Mouse (Mus musculus) regulatory T cell (primary cell): ENCODE measurements at regions not wholly inside any gene's neighbourhood (a gene's known extent, or its start where the extent isn't known, plus 50 kb on each side); places are given as distances from the start of the nearest gene placed in this dataset.

Experiments
- in situ Hi-C: fragments of 300-600 bp; cut with MboI, MseI; formaldehyde crosslinking; loops from one replicate; pipeline ENCODE4 v1.15.1; 2025; ENCODE audit warnings: high pct_unique_total_duplicates

DNA sequence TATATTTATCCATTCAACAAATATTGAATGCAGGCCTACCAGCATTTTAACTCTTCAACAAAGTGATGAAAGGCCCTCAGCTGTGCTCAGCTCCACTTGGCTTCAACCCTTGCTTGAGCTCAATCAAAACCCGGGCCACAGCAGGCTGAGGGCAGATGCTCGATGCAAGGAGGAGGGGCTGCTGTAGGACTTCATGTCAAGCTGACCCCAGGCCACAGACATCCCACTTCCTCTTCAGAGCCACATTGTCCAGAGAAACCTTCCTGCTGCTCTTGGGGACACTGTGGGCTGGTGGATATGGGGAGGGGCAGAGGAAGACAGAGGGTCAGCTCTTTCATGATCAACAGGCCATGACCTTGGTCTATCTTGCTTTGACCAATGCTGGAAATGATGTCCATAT is 299.7 kb downstream of the Bcl11a start:
- in situ Hi-C loops = no loop called here

DNA sequence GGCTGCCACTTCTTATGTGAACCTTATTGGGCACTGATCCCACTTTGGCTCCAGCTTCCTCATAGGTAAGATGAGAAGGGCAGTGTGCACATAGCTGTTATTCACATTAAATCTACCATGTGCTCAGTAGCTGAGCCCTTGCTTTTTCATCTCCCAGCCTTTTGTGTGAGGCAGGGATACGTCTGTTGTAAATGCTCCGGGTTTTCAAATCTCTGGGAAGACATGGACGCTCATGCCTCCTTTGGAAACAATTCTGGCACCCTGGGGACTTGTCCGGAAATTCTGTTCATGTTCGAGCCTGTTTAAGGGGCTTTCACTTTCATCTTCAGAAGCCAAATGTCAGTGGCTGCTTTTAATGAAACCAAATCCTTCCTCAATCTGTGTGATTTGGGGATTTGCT is 312.7 kb downstream of the Bcl11a start:
- in situ Hi-C loops = no loop called here

GRCm38 (mm10) chr11:24391385-24391784 is 313.5 kb downstream of the Bcl11a start:
- in situ Hi-C loops = no loop called here

- in situ Hi-C loops = no loop called here
These were observed 317.6 kb downstream of the Bcl11a start for GRCm38 (mm10) chr11:24395478-24395877.

DNA sequence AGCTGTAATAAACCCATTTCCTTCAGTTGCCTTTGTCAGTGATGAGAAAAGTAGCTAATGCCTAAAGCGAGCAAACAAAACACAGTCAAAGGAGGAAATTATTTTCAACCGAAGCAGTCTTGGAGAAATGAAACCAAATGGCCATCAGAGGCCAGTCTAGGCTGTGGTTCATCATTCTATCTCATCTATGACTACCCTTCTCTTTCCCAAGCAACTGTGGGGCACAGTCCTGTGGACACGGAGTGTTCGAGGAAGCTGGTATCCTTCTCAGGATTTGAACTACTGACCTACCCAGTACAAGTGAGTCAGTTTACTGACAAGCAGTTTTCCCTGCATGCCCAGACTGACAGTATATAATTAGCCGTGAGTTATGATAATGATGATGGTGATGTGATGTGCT is 319.1 kb downstream of the Bcl11a start:
- in situ Hi-C loops = no loop called here

- in situ Hi-C loops = no loop called here
These were observed 319.9 kb downstream of the Bcl11a start for GRCm38 (mm10) chr11:24397710-24398109.

- in situ Hi-C loops = no loop called here
These were observed 323.3 kb downstream of the Bcl11a start for GRCm38 (mm10) chr11:24401151-24401550.

- in situ Hi-C loops = no loop called here
These were observed 324.3 kb downstream of the Bcl11a start for GRCm38 (mm10) chr11:24402127-24402526.

DNA sequence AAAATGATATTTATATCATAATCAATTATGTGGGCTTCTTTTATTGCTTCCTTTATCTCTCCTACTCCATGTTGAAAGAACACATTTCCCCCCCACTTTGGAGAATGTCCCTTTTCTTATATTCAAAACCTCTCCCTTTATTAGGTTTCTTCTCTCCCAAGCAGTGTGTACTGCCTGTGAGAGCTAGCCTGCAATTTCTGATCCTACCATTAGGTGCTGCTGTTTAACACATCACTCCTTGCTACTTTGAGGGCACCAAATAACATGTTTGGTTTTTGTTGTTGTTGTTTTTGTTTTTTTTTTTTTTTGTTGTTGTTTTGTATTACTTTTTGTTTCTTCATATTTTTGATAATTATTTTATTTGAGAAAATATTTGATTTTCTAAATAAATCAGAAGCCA is 336.9 kb downstream of the Bcl11a start:
- in situ Hi-C loops = no loop called here

DNA sequence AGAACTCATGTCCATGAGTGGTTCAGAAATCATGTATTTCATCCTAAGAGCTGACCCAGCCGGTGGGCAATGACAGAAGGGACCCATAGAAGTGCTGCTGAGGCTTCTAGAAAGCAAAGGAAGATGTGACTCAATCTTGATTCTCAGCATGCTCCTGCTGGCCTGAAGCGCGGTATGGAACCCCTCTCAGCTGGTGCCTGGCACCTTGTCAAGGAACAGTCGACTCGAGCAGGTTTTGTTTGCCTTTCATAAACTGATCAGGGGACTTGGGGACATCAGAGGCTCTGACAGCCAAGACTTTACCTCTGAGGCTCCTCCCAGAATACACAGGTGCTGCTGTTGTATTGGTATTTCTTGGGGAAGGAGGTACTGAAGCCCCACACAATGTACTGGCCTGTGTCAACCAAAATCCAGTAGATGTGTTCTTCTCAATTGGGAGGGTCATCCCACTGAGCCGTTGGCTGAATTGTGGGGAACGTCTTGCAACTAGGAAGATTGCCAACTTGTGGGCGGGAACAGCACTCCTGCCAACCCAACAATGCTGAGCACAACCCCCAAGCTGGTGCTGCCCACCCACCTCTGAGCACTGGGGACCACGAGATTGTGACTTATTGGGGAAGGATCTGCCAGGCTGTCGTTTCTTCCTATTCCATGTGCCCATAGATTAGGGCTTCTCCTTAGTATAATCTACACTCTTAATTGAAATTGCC is 344.4 kb downstream of the Bcl11a start:
- in situ Hi-C loops = loop anchor here (5.0 kb wide), 1 partner anchor 100 kb away; no protein-coding TSS in a partner anchor

- in situ Hi-C loops = loop anchor here (5.0 kb wide), 1 partner anchor 101 kb away; no protein-coding TSS in a partner anchor
These were observed 345.4 kb downstream of the Bcl11a start for GRCm38 (mm10) chr11:24423278-24423677.

DNA sequence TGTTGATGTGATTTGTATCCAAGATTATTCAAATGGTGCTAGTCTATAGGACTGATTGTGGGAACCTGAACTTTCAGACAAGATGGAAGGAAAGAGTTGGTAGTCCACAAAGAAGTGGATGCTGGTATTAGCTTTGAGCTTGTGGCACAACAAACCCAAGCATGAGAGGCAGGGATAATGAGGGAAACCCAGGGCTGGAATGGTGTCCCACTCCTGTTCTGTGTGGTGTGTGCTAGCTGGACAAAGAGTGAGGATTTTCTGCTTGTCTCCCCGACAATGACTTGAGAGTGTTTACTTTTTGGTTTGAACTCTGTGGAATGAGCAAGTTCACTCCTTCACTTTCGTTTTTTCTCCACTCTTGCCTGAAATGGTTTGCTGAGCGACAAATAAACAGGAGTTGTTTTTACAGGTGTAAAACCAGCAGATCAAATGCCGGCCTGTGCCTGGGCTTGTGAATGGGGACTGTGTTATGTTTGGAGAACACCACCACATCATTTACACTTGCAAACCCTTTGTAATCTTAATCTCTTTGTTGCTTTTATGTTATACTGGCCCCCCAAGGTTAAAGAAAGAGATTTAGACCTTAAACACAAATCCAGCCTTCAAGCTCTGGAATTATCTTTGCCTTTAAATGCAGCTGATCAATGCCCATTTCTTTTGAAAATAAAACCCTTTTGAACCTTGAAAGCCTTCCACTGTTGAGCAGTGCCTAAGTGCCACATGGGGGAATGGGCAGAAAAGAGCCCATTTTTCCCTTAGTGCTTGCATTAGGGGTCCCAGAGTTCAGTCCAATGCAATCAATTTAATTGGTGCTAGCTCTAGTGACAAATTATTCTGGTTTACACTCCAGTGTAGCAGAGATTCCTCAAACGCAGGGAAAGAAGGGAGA is 349.4 kb downstream of the Bcl11a start:
- in situ Hi-C loops = no loop called here

DNA sequence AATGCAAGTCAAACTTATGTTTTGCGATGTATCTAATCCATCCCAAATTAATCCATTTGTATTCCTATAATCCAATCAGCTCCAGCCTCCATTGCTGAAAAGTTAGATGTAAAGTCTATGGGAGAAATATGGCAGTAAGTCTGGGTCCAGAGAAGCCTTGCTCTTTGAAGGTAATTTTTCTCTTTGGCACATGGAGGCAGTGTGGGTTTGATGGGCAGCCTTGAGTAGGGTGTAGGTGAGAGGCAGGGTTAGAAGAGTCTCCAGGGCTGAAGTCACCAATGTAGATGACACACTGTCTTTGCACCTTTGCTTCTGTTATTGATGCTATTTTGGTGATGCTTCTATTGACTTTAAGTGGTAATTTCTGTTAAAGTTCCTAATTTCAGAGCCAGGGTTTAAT is 370.8 kb downstream of the Bcl11a start:
- in situ Hi-C loops = no loop called here

DNA sequence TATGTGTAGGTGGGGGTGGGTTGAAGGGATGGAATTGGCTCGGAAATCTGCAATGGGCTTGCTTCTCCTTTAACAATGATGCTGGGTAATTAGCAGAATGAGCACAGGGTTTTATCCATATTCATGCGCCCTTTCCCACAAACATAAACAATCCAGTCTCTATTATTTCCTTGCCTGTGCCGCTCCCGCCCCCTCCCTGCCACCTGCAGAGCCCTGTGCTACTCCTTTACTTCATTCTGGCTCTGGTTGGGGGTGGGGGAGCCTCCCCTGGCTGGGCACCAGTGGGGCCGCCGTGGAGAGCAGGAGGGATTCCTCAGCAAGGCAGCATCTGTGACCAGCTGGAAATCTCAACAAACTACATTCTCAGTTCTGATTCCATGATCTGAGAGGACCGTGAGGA is 374.4 kb downstream of the Bcl11a start:
- in situ Hi-C loops = no loop called here

DNA sequence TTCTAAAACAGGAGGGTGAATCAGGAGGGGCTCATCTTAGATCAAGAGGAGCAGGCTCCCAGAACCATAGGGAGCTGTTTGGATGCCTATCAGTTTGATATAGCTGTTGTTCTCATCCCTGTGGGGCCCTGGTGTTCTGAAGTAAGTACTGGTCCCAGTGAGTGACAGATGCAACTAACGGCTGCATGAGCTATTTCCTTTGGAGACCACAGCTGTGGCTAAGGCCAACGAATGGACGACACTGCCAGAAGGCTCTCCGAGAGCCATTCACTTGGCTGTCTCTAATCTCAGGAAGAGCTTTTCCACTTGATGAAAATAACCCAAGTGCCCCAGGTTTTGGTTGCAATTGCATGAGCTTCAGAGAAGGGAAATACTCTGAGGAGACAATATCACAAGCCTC is 386.8 kb downstream of the Bcl11a start:
- in situ Hi-C loops = no loop called here

- in situ Hi-C loops = no loop called here
These were observed 389.6 kb downstream of the Bcl11a start for GRCm38 (mm10) chr11:24467458-24467857.

GRCm38 (mm10) chr11:24470469-24470868 is 392.6 kb downstream of the Bcl11a start:
- in situ Hi-C loops = no loop called here

GRCm38 (mm10) chr11:24472617-24473367 is 394.9 kb downstream of the Bcl11a start:
- in situ Hi-C loops = no loop called here

- in situ Hi-C loops = no loop called here
These were observed 395.6 kb downstream of the Bcl11a start for GRCm38 (mm10) chr11:24473368-24474010.

DNA sequence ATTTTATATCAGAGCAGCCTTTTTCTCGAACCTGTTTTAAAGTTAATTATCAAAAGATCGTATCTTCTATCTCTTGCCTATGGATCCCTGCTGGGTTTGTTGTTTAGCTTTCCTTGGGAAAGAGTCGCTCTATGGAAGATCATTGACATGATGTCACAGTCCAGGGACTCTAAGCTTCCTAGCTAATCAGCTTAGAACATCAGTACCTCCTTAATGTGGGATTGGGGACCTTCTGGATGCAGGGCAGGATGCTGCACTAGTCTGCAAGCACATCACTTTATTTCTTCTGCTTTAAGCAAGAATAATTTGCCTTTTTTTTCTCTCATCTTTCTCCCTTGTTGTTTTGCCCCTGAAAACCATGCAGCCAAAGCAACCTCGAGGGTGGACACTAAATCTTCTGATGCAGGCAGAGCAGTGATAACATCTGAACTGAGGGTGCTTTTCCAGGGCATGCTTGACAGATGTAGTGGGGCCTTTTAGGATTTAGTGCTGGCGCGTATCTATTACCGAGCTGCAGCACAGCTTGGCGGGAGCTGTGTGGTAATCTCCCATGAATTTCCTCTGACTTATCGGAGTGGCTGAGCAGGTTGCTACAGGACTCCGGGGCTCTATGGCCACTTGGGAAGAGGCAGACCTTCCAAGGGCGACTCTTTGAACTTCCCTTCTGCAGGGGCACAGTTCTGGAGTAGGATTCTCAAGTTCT is 425.0 kb downstream of the Bcl11a start:
- in situ Hi-C loops = no loop called here

DNA sequence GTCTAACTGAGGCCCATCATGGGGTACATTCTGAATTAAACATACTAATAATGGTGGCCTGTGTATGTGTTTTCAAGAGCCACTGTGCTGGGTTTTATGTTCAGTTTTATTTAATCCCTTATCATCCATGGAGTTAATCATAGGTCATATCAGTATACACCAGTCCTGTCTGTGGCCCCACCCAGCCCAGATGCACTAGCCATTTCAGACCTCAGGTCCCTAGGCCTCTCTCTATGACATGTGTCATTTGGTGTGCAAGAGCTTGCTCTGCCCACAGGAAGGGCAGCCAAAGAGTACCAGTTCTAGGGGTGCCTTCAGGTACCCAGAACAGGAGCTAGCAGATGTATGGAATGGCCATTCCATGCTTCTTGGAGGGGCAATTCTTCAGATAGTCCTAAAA is 437.7 kb downstream of the Bcl11a start:
- in situ Hi-C loops = no loop called here
